Comparison of ENCODE assay signal across 8 mouse cellular contexts in genomic region chr7:79799048-79799447, GRCm38 (mm10). TPM values are rescaled to one million over a fixed set of nuclear protein-coding genes. Genes with fewer than 3 reads are reported as not detected.
A peak's percentile ranks its signal among the peaks of the same experiment; 100 is the strongest.
DNase-seq lines count a peak whose midpoint lies in the region; ATAC-seq and TF ChIP-seq lines count a peak whose summit lies in the region.

No protein-coding gene starts in this region.

- peaks cover 17% of the 10 kb centered on the region for H3K4me1 ChIP-seq in hindbrain, embryonic 10.5 days (replicated peaks)
- no peaks in the 10 kb centered on the region for H3K4me1 ChIP-seq in hindbrain, embryonic 13.5 days (replicated peaks)
- no peaks in the 10 kb centered on the region for H3K4me1 ChIP-seq in bone marrow, adult 2 months (ENCODE audit: control insufficient read depth, insufficient read depth, low read length)

- peak; percentile 55 for TF ChIP-seq CTCF in bone marrow, adult 2 months (IDR thresholded peaks at IDR 0.05; ENCODE audit: control insufficient read depth, insufficient read depth, low read length)
- TF ChIP-seq CTCF in left cerebral cortex, adult 2 months (IDR thresholded peaks at IDR 0.05) = peak; percentile 91

- no peak for TF ChIP-seq POLR2A in bone marrow, adult 2 months (IDR thresholded peaks at IDR 0.05; ENCODE audit: borderline replicate concordance, control insufficient read depth, low read depth, low read length)

- H3K27me3 ChIP-seq in hindbrain, embryonic 10.5 days (ENCODE audit: insufficient read depth, poor library complexity, severe bottlenecking) = peaks cover 49% of the 10 kb centered on the region
- peaks cover 32% of the 10 kb centered on the region for H3K27me3 ChIP-seq in hindbrain, embryonic 13.5 days

- DNase-seq in hindbrain, embryonic 10.5 days (ENCODE audit: low spot score) = peak; percentile 86
- DNase-seq in heart, postnatal 4 days = peak; percentile 90
- DNase-seq in left cerebral cortex, adult 2 months (ENCODE audit: extremely low spot score in 1 of 2, low spot score in 2 of 2) = peak; percentile 76 to 83
- DNase-seq in testis, postnatal 10 days (ENCODE audit: low spot score) = peak; percentile 89

- H3K9me3 ChIP-seq in hindbrain, embryonic 10.5 days = no peaks in the 10 kb centered on the region
- no peaks in the 10 kb centered on the region for H3K9me3 ChIP-seq in hindbrain, embryonic 13.5 days

- no peak for ATAC-seq in hindbrain, embryonic 13.5 days (ENCODE audit: low FRiP score)
- 0 out of 2 replicates have a peak, but pooled peaks have one; percentile 36 for ATAC-seq in erythroblast, adult 5-6 weeks (replicated peaks; ENCODE audit: low FRiP score, poor library complexity, severe bottlenecking)
- 0 out of 2 replicates have a peak, but pooled peaks have one; percentile 36 for ATAC-seq in monocyte, adult 5-6 weeks (replicated peaks; ENCODE audit: insufficient number of reproducible peaks, low FRiP score, low TSS enrichment, poor library complexity, severe bottlenecking)

- no peak overlapping the region for H3K4me3 ChIP-seq in hindbrain, embryonic 10.5 days
- no peak overlapping the region for H3K4me3 ChIP-seq in hindbrain, embryonic 13.5 days
- H3K4me3 ChIP-seq in bone marrow, adult 2 months (replicated peaks; ENCODE audit: control insufficient read depth, low read depth, low read length) = no peak overlapping the region
- H3K4me3 ChIP-seq in left cerebral cortex, adult 2 months = no peak overlapping the region

- H3K36me3 ChIP-seq in hindbrain, embryonic 10.5 days = no peaks in the 10 kb centered on the region
- no peaks in the 10 kb centered on the region for H3K36me3 ChIP-seq in hindbrain, embryonic 13.5 days

- H3K9ac ChIP-seq in hindbrain, embryonic 13.5 days = no peak overlapping the region

- H3K27ac ChIP-seq in hindbrain, embryonic 10.5 days = no peak overlapping the region
- H3K27ac ChIP-seq in hindbrain, embryonic 13.5 days = no peak overlapping the region
- H3K27ac ChIP-seq in bone marrow, adult 2 months (ENCODE audit: control insufficient read depth, insufficient read depth, low read depth, low read length, poor library complexity) = no peak overlapping the region
- H3K27ac ChIP-seq in left cerebral cortex, adult 2 months = no peak overlapping the region

- no peak overlapping the region for H3K4me2 ChIP-seq in hindbrain, embryonic 13.5 days

- intact Hi-C loops in left cerebral cortex, adult 2 months (cut with DNase I) = loop anchor here (1.0 kb wide), 1 partner anchor 115 kb away; no protein-coding TSS in a partner anchor

- 8% methylated on average over 8 of the region's 8 CpGs for WGBS in hindbrain, embryonic 10.5 days
- 7% methylated on average over 8 of the region's 8 CpGs for WGBS in hindbrain, embryonic 13.5 days
- 1% methylated on average over 8 of the region's 8 CpGs for WGBS in bone marrow, adult 2 months

RNA-seq across cellular contexts. Expression of gene Mesp1, which starts 5.5 kb away (rescaled TPM):
- polyA plus RNA-seq in hindbrain, embryonic 10.5 days (2016; fragmentation: Nextera tagmentation; extraction: Ambion mirVana) = 0.12 TPM in 1 of 2 replicates, not detected in the other
- not detected in 2 replicates for polyA plus RNA-seq in hindbrain, embryonic 13.5 days (2015; fragmentation: Nextera tagmentation; extraction: Ambion mirVana)
- polyA plus RNA-seq in bone marrow, adult 2 months (2011; ENCODE audit: insufficient read depth, insufficient read length, low replicate concordance, missing spikeins) = not detected in 2 replicates
- total RNA-seq in erythroblast, adult 5-6 weeks (2015; ENCODE audit: low replicate concordance) = not detected in 2 replicates
- 1.0 TPM in 1 of 2 replicates, not detected in the other for total RNA-seq in erythroblast, adult 5-6 weeks (2017; ENCODE audit: low replicate concordance)
- not detected for total RNA-seq in heart, postnatal 4 days (2021)
- under 1 TPM in 1 of 2 experiments, not detected in 1; 0.27 TPM for total RNA-seq in left cerebral cortex, adult 2 months (2021)
- total RNA-seq in monocyte, adult 5-6 weeks (2017) = not detected in 3 replicates

RNA-seq across cellular contexts. Expression of gene Mesp2, which starts 11.5 kb away (rescaled TPM):
- 0.37 and 0.55 TPM in 2 replicates for polyA plus RNA-seq in hindbrain, embryonic 10.5 days (2016; fragmentation: Nextera tagmentation; extraction: Ambion mirVana)
- 0.74 and 0.93 TPM in 2 replicates for polyA plus RNA-seq in hindbrain, embryonic 13.5 days (2015; fragmentation: Nextera tagmentation; extraction: Ambion mirVana)
- polyA plus RNA-seq in bone marrow, adult 2 months (2011; ENCODE audit: insufficient read depth, insufficient read length, low replicate concordance, missing spikeins) = not detected in 2 replicates
- total RNA-seq in erythroblast, adult 5-6 weeks (2015; ENCODE audit: low replicate concordance) = not detected in 2 replicates
- total RNA-seq in erythroblast, adult 5-6 weeks (2017; ENCODE audit: low replicate concordance) = not detected in 2 replicates
- total RNA-seq in heart, postnatal 4 days (2021) = under 1 TPM in 1 of 2 experiments, not detected in 1; 0.36 TPM
- total RNA-seq in left cerebral cortex, adult 2 months (2021) = 1 to 10 TPM in 1 of 2 experiments, under 1 TPM in 1; 0.87 to 1.8 TPM
- total RNA-seq in monocyte, adult 5-6 weeks (2017) = not detected in 3 replicates

RNA-seq across cellular contexts. Expression of gene Wdr93, which starts 56.1 kb away (rescaled TPM):
- polyA plus RNA-seq in hindbrain, embryonic 10.5 days (2016; fragmentation: Nextera tagmentation; extraction: Ambion mirVana) = 0.47 and 0.52 TPM in 2 replicates
- polyA plus RNA-seq in hindbrain, embryonic 13.5 days (2015; fragmentation: Nextera tagmentation; extraction: Ambion mirVana) = 0.47 and 0.65 TPM in 2 replicates
- polyA plus RNA-seq in bone marrow, adult 2 months (2011; ENCODE audit: insufficient read depth, insufficient read length, low replicate concordance, missing spikeins) = not detected in 2 replicates
- not detected in 2 replicates for total RNA-seq in erythroblast, adult 5-6 weeks (2015; ENCODE audit: low replicate concordance)
- total RNA-seq in erythroblast, adult 5-6 weeks (2017; ENCODE audit: low replicate concordance) = not detected in 2 replicates
- under 1 TPM in 1 of 2 experiments, not detected in 1; 0.19 TPM for total RNA-seq in heart, postnatal 4 days (2021)
- total RNA-seq in left cerebral cortex, adult 2 months (2021) = under 1 TPM in 1 of 2 experiments, not detected in 1; 0.35 TPM
- total RNA-seq in monocyte, adult 5-6 weeks (2017) = not detected in 3 replicates

RNA-seq across cellular contexts. Expression of gene Pex11a, which starts 56.1 kb away (rescaled TPM):
- polyA plus RNA-seq in hindbrain, embryonic 10.5 days (2016; fragmentation: Nextera tagmentation; extraction: Ambion mirVana) = 8.0 and 8.3 TPM in 2 replicates
- polyA plus RNA-seq in hindbrain, embryonic 13.5 days (2015; fragmentation: Nextera tagmentation; extraction: Ambion mirVana) = 10.9 and 14.6 TPM in 2 replicates
- polyA plus RNA-seq in bone marrow, adult 2 months (2011; ENCODE audit: insufficient read depth, insufficient read length, low replicate concordance, missing spikeins) = 3.4 and 4.9 TPM in 2 replicates
- not detected in 2 replicates for total RNA-seq in erythroblast, adult 5-6 weeks (2015; ENCODE audit: low replicate concordance)
- total RNA-seq in erythroblast, adult 5-6 weeks (2017; ENCODE audit: low replicate concordance) = 0.51 TPM in 1 of 2 replicates, not detected in the other
- 1 to 10 TPM; 7.2 to 8.5 TPM for total RNA-seq in heart, postnatal 4 days (2021)
- 10 to 100 TPM; 10.1 to 11.5 TPM for total RNA-seq in left cerebral cortex, adult 2 months (2021)
- 1.1 to 2.5 TPM in 2 of 3 replicates, not detected in the other for total RNA-seq in monocyte, adult 5-6 weeks (2017)
